Mouse (Mus musculus) layer of hippocampus, adult 8-10 months (tissue): ENCODE data around the gene Actg1. TPM values are rescaled to one million over a fixed set of nuclear protein-coding genes. Genes with fewer than 3 reads are reported as not detected.
"Not testable (repeated sequence)": the region's sequence is repeated elsewhere in the genome, so short reads cannot be mapped to it uniquely, and the experiment has no call there.

ENCODE experiments used
- DNase-seq, 2 experiments: peaks; one replicate each; pipeline ENCODE4 v3.0.0; 2022; ENCODE audit warnings: low spot score in 2 of 2
- total RNA-seq, 4 experiments: library from RNA; stranded (reverse); gene quantifications; 2 replicates each; pipeline ENCODE4 v1.2.4; 2022

Gene Actg1
- total RNA-seq, 4 experiments from 2014 or later = 1,218 to 1,398 (median 1,309) TPM

GRCm38 (mm10) chr11:120361295-120361694 is 13.0 kb upstream of the Actg1 start, which contains the start of gene Fscn2:
TSS of gene Fscn2 (plus strand) at chr11:120361534.
- no peak for DNase-seq

DNA sequence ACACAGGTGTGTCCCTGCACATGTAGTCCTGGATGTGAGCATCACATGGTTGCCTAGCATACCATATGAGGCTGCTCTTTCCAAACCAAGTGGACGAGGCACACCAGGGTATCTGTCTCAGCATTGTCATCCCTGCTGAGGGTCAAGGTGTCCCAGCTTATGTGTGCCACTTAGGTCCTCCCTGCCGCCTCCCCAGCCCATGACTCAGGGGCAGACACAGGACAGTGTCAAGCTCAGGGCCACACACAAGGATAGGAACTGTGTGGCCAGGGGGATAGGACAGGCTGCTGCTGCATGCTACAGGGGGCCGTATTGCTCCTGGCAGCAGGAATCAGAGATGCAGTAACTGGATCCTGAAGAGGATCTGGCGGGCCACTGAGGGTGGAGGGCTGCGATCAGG is 12.4 kb upstream of the Actg1 start:
- DNase-seq = no peak

GRCm38 (mm10) chr11:120360062-120360461 is 11.7 kb upstream of the Actg1 start:
- no peak for DNase-seq

DNA sequence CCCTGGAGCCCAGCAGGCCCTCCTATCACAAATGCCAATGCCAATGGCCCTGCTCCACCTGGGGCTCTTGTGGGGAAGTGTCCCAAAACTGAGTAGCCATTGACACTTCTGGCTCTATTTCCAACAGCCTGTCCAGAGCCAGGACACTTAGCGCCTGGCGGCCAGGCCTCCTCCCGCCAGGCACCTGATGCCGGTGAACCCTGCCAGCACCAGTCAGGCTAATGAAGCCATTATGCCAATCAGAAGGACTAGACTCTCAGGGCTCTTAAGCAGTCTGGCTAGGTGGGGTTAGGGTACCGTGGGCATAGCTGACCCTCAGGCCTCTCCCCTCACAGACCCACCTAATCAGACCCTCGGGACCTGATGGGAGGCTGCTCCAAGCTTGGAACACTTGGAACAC is 11.0 kb upstream of the Actg1 start:
- DNase-seq = no peak

- DNase-seq = peak; percentile 85 to 86
These were observed 9.6 kb upstream of the Actg1 start for GRCm38 (mm10) chr11:120357791-120358401.

DNA sequence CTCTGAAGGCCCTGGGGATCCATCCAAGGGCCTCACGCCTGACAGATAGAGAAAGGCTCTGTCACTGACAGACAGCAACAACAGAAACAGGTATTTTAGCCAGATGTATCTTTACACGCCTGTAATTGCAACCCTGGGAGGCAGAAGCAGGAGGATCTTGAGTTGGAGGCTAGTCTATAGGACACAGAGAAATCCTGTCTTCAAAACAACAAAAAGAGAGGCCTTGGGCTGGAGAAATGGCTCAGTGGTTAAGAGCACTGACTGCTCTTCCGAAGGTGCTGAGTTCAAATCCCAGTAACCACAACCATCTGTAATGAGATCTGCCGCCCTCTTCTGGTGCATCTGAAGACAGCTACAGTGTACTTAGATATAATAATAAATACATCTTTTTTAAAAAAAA is 8.6 kb upstream of the Actg1 start:
- no peak for DNase-seq

DNA sequence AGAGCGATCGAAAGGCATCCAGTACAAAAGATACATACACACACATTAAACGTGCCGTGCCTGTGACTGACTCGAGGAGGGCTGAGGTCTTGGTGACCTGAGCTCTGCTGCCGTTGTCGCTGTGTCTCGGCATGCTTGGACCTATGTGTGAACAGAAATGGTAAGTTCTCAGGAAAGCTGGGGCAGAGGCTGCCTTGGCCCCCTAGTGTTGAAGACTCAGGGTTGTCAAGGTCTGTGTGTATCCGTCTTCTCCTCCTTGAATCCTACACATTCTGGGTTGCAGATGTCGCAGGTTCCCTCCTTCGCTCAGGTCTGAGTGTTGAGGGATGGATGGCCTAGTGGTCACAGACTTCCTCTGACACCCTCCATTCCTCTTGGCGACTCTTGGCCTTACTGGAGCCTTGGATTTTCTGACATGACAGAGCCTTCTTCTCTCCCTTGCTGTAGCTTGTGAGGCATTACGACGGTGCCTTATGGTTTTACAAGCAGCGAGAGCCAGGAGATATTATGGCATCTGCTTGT is 8.0 kb upstream of the Actg1 start:
- DNase-seq = no peak

DNA sequence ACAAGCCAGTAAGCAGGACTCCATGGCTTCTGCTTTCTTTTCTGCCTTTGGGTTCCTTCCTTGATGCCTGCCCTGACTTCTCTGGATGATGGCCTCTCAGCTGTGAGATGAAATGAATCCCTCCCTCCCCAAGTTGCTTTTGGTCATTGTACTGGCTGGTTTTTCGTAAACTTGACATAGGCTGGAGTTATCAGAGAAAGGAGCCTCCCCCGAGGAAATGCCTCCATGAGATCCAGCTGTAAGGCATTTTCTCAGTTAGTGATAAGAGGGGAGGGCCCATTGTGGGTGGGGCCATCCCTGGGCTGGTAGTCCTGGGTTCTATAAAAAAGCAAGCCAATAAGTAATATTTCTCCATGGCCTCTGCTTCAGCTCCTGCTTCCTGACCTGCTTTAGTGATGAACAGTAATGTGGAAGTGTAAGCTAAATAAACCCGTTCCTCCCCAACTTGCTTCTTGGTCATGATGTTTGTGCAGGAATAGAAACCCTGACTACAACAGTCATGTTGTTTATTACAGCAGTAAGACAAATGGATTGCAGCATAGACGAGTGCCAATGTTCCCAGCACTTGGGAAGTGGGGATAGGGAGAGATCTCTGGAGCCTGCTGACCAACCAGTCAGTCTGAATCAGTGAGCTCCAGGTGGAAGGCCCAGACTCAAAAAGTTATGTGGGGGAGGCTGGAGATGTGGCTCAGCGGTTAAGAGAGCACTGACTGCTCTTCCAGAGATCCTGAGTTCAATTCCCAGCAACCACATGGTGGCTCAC is 7.1 kb upstream of the Actg1 start:
- DNase-seq = no peak

DNA sequence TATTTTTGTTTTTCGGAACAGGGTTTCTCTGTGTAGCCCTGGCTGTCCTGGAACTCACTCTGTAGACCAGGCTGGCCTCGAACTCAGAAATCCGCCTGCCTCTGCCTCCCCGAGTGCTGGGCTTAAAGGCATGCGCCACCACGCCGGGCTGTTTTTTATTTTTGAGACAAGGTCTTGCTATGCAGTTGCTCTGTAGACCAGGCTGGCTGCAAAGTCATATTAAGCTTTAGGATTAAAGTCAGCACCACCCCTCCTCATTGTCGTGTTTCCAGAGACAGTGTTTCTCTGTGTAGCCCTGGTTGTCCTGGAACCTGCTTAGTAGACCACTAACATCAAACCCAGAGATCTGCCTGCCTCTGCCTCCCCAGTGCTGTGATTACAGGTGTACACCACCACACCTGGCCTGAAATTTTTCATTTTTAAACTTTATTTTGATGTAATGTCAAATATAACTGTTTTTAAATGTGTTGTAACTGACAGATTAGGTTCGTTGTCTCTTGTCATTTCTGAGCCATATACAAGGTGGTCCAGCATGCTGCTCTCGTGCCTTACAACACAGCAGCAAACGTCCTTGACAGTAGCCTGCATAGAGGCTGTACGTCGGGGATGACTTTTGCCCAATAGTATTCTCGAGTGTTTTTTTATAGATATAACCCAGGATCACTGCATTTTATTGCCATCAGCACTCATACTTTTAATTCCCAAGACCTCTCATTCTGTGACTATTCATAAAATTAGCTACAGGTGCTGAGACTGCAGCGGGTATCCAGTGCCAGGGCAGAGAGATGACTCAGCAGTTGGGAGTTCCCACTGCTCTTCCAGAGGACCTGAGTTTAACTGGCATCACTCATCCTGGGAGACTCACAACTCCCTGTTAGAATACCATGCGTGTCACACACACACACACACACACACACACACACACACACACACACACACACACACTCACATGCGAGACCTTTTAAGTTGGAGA is 6.2 kb upstream of the Actg1 start:
- no peak for DNase-seq

GRCm38 (mm10) chr11:120353500-120354303 is 5.4 kb upstream of the Actg1 start:
- DNase-seq = no peak

DNA sequence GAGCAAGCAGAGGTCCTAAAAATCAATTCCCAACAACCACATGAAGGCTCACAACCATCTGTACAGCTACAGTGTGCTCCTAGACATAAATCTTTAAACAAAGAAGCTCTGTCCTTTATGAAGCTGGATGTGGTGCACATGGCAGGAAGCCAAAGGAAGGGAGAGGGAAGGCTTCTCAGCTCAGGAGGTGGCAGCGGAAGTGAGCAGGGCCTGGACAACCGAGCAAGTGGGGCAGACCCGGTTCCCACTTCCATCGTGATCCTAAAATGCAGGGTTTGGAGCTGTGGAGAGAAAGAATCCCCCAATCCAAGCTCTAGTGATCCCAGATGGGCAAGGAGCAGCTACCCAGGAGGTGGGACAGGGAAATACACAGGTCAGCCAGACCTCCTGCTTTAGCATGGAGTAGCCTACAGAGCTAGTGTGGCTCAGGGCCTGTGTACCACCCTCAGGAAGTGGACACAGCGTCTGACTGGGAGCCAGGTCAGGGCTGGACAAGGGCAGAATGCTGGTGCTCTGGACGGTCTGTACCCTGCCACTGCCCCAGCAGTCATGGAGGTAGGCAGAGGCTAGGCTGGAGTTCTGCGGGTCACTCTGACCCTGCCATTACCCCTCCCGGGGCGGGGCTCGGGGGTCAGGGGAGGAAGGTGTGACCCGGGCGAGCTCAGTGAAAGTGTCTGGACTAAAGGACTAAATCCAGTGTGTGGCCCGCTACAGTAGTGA is 4.4 kb upstream of the Actg1 start:
- DNase-seq = peak in 1 of 2 experiments; percentile 19

GRCm38 (mm10) chr11:120352093-120352350 is 3.7 kb upstream of the Actg1 start:
- not testable (repeated sequence) for DNase-seq

- DNase-seq = peak in 1 of 2 experiments; percentile 25
These were observed 3.1 kb upstream of the Actg1 start for GRCm38 (mm10) chr11:120351250-120352092.

- DNase-seq = peak; percentile 19 to 39
These were observed 2.4 kb upstream of the Actg1 start for GRCm38 (mm10) chr11:120350711-120351110.

GRCm38 (mm10) chr11:120349986-120350702 is 1.8 kb upstream of the Actg1 start:
- peak; percentile 69 to 74 for DNase-seq

DNA sequence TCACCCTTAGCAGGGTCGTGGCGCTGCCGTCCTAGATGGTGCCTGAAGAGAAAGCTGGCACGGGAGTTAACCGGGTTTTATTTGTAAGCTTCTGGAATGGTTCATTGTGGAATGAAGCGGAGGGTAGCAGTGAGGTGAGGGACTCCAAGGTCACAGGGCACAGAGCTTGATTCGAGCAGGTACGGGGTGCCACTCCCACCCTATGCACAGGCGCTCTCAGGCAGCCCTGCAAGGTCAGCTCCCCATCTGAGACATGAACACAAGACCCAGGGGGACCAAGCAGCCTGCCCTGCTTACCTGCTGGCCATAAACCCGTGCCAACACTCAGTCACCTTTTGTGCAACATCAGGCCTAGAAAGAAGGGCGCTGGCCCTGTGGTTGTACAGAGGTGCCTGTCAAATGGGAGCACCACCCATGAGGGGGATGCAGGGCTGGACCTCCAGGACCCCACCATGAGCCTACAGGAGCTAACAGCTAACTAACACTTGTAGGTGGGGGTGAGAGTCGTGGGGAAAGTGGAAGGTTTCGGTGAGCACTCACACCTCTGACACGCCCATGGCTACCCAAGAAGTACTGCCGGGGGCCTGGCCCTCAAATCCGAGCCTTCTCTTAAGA is 1.1 kb upstream of the Actg1 start:
- peak; percentile 42 to 58 for DNase-seq

DNA sequence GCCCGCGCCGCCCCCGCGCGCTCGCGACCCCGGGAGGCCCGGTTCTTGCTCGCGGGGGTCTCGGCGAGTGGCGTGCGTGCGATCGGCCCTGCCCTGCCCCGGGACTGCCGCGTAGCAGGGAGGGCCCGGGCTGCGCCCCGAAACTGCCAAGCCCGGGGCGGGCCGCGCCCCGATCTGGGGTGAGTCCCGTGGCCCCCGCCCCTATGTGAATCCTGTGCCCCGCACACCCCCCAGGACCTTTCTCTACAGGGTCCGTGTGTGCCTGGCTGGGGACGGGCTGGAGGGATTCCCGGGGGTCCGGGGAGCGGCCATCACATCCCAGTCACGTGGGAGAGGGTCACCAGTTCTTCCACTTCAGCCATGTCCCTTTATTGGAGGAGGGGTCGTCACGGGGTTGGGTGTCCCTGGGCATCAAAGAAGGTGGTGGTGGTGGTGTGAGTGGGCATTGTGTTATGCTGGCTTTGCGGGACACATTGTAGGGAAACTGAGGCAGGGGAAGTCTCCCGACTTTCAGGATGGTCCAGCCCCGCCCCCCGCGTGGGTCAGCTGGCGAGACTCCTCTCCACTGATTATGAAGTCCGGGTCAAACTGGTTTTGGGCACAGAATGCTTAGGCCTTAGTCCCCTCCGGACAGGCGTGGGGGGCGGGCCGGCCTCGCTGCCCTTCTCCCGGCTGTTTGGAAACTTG is 485 bp upstream of the Actg1 start:
- peak; percentile 48 to 69 for DNase-seq

GRCm38 (mm10) chr11:120347301-120347700 is 1.0 kb downstream of the Actg1 start:
- peak; percentile 19 to 30 for DNase-seq
